Mouse (Mus musculus) heart, adult 8-10 months (tissue): ENCODE data around the gene Col13a1. TPM values are rescaled to one million over a fixed set of nuclear protein-coding genes. Genes with fewer than 3 reads are reported as not detected.

Experiments
- DNase-seq: peaks from one replicate; pipeline ENCODE4 v3.0.0; 2022; ENCODE audit warnings: low spot score
- total RNA-seq, 4 experiments: library from RNA; stranded (reverse); gene quantifications; 2 replicates each; pipeline ENCODE4 v1.2.4; 2022

Gene Col13a1
- total RNA-seq, 4 experiments from 2014 or later, result 0.49 to 0.72 (median 0.57) TPM

DNA sequence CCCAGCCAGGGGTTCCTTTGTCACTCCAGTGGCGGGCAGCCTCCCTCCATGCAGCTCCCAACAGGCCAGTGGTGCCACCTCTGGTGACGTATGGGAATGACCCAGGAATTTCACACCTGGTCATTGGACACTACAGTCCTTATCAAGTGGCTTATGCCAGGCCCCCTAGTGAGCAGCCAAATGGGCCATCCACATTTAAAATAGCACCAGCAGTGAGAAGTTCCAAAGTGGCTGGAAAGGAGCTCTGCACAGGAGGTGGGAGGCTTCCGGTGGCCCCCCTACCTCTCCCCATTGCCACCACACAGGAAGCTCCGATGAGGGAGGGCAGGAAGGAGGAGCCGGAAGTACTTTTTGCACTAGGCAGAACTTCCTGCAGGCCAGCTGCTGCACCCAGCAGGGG is 72.7 kb downstream of the Col13a1 start:
- peak; percentile 30 for DNase-seq

DNA sequence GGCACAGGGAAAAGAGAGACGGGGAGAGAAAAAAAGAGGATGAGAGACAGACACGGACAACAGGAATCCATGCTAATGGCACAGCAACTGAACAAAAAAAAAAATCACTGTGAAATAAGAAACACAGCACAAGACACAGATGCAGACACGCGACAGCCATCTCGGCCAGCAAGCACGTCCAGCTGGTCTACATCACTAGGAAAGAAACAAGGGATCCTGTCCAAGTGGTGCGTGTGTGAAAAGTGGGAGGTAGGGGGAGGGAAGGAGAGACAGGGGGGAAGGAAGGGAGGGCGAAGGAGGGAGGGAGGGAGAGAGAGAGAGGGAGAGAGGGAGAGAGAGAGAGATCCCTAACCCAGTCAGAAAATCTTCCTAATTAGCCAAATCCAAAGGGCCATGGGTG is 73.6 kb downstream of the Col13a1 start:
- DNase-seq, result no peak

GRCm38 (mm10) chr10:61898116-61898515 is 80.8 kb downstream of the Col13a1 start:
- DNase-seq, result no peak

DNA sequence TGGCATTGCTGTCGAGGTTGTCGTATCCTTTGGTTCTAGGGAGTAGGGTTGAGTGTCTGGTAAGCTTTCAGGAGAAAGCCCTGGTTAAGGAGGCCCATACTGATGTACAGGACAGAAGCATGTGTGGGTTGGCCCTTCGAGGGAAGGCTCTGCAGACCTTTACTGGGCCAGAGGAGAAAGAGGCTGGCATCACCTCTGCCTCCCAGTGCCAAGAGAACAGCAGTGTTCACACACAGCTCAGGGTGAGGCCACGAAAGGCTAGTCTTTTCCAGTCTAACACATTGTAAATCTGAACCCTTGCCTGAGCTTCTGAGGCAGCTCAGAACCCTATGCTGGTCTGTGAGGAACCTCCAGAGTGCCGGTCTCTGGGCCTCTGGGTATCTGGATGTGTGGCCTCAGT is 84.3 kb downstream of the Col13a1 start:
- no peak for DNase-seq

DNA sequence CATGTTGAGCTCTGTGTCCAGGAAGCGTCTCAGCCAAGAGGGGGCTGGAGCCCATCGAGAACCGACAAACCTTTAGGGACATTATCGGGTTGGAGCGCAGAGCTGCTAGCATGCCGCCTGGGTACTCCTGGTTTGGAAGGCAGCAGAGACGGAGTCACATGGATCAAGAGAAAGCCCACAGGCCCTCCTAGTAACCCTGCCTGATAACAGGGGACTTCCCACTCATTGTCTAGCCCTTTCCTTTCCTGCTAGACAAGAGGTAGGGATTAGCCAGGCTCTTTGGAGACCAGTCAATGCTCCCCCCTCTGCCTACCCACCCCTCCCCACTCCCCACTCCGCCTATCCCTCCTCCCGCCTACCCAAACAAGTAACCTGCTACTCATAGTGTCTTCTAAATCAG is 87.8 kb downstream of the Col13a1 start:
- no peak for DNase-seq

DNA sequence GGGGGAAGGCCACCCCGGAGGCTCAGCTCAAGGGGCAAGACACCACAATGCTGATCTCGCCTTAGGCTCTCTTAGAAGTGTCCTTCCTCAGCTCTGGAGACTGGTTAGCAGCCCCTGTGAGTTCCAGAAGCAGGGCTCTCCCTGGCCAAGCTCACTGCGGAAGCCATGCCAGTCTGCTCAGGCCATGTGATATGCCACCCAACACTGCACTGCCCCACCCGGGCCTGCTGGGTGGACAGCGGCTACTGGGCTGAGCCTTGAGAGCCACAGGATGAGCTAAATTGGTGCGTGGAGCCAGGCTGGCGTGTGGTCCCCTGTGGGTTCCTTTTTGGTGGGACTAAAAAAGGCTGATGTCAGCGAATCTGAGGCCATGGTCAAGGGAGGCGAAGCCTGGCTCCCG is 88.6 kb downstream of the Col13a1 start:
- no peak for DNase-seq

- no peak for DNase-seq
These were observed 99.5 kb downstream of the Col13a1 start for GRCm38 (mm10) chr10:61879427-61879826.

DNA sequence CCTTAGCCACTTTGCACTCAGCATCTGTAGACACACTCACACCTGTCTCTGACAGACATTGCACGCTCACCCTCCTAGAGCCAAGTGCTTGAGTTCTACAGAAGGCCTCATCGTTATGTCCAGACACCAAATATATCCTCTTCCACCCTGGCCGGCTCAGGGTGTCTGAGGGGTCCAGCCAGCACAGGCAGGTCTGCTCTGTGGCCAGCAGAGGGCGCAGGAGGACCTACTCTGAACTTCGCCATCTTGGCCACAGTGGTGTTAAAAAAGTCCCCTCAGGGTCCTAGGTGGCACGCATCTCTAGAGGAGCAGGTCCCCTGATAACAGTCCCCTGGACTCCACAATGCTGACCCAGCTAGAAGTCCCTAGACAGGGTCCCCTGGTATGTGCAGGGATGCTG is 101.1 kb downstream of the Col13a1 start:
- DNase-seq, result peak; percentile 14

DNA sequence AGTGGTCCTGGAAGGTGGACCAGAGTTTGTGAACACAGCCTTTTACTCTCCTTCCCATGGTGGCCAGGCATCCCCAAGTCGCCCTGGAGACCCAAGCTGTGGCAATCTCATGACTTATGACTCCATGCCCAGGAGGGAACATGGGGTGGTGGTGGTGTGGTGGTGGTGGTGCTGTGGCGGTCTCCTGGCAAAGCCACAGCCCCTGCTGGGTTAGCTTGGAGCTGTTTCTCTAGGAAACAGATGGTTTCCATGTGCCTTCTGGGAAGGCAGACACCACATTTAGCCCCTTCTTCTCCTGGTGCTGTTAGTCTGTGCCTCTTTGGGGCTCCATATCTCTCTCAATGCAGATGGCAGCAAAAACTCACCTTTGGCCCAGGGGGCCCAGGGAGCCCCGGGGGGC is 109.1 kb downstream of the Col13a1 start:
- DNase-seq, result no peak

DNA sequence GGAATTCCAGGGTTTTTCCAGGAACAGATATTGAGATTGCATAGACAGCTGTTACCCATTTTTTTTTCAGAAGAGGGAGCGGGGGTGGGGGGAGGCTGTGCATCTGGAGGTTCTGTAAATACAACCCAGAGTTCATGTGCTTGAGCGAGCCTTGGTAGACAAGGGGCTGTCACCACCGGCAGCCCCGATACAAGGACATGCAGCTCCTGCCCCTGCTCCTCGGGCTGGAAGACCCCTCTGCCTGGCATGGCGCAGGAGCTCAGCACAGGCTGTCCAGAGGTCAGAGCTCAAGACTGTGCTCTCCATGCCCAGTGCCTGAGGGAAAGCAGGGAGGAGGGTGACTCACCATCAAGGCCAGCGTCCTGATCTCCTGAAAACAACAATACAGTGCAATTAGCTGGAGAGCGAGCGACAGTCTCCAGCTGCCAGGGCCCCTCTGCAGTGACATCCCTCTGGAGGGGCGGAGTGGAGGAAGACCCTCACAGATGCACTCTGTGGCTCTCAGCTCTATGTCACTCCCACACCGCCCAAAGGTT is 112.8 kb downstream of the Col13a1 start:
- DNase-seq, result no peak

GRCm38 (mm10) chr10:61859451-61859850 is 119.5 kb downstream of the Col13a1 start:
- no peak for DNase-seq

GRCm38 (mm10) chr10:61855139-61855675 is 123.7 kb downstream of the Col13a1 start:
- DNase-seq, result no peak

DNA sequence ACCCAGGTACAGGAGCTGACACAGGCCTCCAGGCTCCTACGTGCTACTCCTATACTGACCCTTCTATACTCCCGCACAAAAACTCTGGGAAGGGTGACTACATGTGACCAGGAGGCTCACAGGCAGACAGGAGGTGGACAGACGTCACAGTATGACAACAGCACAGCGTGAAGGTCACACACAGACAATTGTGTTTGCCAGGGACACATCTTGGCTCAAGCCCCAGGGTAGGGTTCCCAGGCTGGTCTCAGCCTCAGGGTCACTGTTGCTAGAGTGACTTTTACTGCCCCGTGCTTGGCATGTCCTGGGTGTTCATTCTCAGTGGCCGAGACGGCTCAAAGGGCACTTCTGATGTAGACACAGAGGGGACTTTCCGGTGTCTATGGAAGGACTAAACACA is 126.1 kb downstream of the Col13a1 start:
- DNase-seq, result peak; percentile 42

GRCm38 (mm10) chr10:61848553-61848952 is 130.4 kb downstream of the Col13a1 start:
- peak; percentile 22 for DNase-seq

DNA sequence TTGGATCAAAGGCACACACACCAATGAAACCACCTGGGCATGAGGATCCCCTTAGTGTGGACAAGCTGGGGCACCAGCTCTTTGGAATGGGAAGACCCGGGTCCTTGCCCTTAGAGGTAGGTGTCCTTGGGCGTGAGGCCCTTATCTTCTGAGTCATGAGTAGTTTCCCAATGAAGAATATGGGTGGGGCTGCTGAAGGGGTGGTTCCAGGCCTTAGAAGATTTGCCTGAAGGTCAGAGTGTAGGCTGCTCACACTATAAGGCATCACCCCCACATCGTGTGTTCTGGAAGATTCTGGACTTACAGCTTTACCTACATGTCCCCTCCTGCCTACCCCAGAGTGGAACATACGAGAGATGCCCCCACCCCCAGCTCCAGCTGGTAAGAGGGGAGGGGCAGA is 133.4 kb downstream of the Col13a1 start:
- DNase-seq, result no peak

DNA sequence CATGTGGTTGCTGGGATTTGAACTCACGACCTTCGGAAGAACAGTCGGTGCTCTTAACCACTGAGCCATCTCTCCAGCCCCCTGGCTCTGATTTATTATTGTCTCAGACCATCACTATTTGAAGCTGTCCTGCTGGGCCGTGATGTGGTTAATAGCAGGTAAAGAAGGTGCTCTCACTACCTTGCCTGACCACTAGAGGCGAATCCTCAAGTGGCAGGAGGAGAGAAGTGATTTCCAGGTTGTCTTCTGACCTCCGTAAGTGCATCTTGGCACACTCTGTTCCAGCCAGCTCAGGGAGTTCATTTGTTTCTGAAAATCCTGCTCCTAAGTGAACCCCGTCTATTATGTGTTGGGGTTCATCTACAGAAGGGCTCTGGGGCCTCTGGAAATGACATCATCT is 134.4 kb downstream of the Col13a1 start:
- DNase-seq, result no peak

GRCm38 (mm10) chr10:61842261-61842660 is 136.6 kb downstream of the Col13a1 start:
- DNase-seq, result peak; percentile 4

DNA sequence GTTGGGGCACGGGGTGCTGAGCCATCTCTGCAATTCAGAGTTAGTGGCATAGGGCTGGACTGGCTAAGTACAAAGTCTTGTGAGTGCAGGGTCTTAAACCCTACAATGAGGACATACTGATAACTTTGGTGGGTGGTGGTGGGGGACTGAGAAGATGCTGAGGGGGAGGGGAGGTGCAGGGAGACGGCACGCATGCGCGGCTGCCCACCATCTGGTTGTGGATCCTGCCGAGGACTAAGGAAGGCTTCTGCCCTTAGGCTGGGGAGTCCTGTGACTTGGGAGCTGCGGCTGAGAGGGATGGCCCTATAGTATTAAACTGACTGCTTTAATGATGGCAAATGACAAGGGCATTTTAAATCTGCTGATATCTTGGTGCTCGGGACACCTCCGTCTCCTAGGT is 139.6 kb downstream of the Col13a1 start:
- no peak for DNase-seq

DNA sequence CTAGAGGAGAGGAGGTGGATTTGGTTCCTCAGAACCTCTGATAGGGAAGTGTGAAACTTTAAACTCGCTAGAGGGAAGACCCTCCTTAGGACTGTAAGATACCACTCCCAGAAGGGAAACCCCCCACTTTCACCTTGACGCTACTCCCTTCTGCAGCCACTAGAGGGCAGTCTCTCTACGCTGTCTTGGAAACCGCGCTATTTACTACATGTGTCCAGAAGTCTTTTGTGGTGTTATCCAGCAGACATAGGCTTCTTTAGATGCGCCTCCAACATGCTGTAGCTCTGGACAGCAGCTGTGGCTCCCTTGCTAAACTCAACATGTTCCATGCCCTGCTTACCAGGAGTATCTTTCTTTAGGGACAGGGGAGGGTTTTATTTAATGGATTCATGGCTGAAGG is 140.1 kb downstream of the Col13a1 start:
- peak; percentile 41 for DNase-seq

DNA sequence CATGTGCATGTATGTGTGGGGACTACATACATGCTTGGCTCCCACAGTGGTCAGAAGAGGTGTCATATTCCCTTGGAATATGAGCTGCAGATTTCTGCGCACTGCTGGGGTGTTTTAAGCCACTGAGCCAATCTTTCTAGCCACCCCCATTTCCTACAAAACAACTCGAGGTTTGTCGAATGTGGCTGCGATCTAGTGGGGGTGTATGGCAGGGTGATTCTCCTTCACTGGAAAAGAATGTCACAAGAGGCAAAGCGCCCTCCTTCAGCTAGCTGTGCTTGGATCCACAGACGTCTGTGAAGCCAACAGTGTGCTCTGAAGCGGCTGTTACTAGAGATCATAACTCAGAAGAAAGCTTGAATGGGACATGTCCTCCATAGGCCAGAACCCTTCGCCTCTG is 141.6 kb downstream of the Col13a1 start:
- DNase-seq, result no peak

DNA sequence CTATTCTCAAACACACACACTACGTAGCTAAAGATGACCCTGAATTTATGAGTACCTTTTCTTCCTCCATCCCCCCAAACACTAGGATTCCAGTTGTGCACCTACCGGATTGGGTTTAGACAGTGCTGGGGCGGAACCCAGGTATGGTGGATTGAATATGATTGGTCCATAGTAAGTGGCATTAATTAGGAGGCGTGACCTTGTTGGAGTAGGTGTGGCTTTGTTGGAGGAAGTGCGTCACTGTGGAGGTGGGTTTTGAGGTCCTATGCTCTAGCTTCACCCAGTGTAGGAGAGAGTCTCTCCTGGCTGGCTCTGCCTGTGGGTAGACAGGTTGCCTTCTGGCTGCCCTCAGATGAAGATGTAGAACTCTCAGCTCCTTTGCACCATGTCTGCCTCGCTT is 144.6 kb downstream of the Col13a1 start:
- no peak for DNase-seq

DNA sequence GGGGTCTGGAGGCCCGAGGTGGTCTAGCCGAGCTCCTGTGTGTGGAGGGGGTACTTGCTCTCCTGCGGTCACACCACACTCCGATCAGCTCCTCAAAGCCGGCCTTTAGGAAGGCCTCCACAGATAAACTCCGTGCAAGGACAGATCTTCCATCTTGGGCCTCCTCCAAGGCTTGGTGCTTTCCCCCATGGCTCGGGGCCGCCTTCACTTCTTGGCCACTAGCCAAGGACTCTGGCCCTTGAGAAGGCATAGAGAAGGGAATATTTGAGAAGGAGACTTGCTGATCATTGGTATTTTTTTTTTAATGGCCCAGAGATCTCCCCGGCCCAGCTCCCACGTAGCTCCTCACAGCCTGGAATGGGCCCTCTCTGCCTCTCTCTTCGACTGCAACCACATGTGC is 146.2 kb downstream of the Col13a1 start:
- no peak for DNase-seq

- DNase-seq, result no peak
These were observed 147.2 kb downstream of the Col13a1 start for GRCm38 (mm10) chr10:61831741-61832140.

DNA sequence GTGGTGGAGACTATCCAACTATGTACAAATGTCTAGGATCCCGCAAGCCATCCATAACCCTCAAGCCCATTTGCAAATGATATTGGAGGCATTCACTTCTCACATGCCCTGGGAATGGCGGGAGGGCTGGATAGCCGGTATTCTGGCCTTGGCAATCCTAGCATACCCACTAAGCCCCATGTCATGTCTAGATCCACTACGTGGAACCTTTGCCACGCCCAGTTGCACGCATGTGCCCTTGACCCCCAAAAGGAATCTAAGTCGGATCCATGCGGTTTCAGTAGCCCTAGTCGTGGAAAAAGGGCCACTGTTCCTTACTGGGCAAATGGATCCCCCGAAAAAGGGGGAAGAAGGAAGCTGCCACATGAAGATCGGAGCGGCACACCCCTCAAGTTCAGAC is 147.7 kb downstream of the Col13a1 start:
- no peak for DNase-seq
